Mouse (Mus musculus): ENCODE measurements around the gene Ntrk3.

Ntrk3 gene

DNA sequence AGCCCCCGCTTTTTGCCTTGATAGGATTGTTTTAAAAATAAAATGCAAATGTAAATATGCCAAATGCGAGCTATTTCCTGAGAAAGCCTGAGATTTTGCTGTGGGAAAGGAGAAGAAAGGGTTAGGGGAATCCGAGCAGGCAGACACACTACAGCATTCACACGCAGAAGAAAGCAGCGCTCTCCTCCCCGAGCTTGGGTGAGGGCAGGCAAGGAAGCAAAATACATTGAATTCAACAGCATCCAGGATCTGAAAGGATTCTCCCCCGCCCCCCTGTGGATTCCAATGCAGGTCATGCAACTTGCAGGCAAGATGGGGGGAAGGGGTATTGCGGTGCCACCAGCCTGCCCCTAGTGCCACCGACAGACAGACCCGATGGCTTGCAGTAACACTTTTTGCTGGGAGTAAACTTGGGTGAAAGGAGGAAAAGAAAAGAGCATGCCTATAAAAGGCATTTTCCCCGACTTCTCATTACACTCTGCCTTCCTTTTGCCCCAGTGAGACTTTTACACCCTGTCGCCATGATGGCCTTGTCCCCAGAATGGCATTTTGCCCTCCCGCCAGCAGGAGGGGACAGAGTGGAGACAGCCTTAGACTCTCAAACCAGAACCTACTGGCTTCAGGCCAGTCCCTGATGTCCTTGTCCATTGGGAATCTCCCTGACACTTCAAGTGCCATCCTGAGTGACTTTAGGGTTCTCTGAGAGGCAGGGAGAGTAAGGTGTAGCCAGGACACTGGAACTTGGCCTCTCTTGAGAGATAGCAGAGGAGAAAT, 158.2 kb downstream of the Ntrk3 start:
- DNase-seq (ENCODE audit: low read depth): no peak

DNA sequence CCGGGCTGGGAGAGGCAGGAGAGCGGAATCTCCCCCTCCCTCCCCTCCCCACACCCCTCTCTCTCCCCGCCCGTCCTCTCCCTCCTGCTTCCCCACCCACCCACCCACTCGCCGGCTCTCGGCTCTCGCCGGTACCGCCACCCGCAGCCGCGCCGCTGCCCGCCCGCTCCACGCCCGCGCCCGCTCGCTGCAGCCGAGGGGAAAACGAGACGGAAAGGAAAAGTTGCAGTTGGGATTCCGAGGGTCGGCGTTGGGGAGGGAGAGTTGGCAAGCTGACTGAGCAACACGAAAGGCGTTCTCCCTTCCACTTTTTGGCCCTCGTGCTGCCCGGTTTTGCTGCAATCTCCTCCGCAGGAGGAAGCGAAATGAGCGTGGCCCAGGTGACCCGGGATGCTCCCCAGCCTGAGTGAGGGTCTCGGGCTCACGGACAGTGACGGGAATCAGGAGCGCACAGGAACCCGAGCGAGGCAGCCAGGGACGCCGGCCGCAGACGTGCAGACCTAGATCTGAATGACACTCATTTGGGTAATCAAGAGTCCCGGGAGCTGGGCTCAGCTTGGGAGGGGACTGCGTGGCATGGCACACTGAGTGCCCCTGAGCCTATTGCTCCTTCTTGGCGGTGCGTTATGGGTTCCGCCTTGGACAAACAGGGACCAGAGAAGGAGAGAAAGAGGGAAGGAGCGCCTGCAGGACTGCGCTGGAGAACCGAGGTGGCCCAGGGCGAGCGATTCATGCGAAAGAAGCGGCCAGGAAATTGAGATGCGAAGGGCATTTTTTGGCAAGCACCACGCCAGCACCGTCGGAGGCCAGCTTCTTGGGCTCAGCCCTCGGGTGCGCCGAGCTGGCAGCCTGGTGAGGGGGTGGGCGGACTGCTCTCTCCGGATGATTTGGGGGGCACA, 159.1 kb downstream of the Ntrk3 start:
- DNase-seq (ENCODE audit: low read depth): no peak

DNA sequence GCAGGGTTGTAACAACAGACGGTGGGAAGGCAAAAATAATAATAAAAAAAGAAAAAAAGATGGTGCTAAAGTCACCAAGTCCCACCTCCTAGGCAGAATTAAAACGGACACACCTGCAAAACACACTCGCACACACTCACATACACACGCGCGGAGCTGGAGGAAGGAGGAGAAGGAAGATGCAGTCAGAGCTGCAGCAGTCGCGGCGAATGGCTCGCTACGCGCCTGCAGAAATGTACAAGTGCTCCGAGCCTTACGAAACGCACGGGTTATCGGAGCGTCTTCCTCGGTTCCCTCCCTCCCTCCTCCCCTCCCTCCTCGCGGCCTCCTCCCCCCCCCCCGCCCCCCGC, 159.7 kb downstream of the Ntrk3 start:
- DNase-seq (ENCODE audit: low read depth): no peak

DNA sequence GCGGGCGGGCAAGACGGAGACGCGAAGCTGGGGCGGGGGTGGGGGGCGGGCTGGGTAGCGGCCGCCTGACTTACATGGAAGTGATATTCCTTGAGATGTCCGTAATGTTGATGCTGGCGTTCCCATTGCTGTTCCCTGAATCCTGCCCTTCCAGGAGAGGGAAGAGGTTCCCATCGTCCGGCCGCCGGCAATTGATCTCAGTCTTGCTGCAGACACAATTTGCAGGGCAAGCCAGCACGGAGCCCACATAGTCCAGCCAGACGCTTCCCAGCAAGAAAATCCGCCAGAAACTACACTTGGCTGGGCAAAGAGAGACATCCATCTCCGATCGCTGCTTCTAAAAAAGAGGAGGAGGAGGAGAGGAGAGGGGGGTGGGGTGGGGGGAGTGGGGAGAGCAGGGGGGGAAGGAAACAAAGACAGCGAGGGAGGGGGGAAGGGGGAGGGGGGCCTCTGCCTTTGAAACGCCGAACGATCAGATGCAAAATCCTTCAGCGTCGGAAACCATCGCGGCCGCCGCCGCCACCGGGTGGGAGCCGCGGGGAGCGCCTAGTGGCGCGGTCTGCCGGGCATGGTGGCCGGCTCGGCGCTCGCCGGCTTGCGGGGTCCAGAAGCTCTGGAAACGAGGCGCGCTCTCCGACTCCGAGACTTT, 160.2 kb downstream of the Ntrk3 start:
- no peak for DNase-seq (ENCODE audit: low read depth)

DNA sequence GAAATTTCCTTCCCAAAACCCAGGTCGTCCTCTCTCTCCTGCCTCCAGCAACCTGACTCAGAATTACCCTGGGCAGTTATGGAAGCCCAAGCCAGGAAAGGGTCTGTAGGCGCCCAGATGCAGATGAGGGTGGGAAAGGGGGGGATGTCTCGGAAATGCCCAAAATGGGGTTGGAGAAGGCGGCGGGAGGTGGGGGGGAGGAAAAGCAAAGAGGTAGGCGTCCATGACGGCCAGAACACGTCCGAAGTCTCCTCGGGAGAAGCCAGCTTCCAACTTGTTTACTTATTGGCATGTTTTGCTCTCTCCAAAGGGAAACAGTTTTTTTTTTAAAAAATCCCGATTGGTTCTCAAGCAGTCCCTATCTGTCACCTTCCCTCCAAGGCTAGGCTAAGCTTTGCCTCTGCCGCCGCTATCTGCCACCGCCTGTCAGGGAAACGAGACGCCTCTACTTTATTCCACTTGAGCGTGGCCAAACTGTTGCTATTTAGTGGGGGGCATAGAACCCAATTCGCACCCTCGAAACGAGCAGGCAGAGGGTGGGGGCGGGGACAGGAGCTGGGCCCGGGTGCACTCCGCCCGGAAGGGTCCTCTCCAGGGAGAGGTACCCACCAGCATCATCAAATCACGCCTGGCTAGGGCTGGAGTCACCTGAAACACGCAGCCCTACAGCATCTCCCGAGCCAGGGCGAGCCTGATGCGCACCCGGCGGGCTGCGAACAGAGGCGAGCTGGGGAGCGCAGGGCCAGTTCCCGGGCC, 160.9 kb downstream of the Ntrk3 start:
- DNase-seq (ENCODE audit: low read depth): no peak

DNA sequence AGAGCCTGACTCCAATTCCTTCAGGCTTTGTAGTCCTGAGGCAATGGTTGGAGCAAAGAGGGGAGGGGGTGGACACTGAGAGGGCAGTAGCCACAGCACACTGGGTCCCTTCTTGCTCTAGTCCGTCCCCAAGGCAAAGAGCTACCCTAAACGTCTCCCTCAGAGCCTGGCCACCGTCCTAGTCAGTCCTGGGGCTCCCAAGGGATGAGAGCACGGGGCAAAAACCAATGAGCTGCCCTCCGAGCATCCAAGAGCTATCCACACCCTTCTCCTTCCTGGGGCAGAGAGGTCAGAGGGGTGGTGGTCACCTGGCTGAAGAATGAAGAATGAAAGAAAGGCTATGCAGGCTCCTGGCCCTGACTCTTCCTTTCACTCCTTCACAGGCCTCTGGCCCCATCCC, 161.6 kb downstream of the Ntrk3 start:
- no peak for DNase-seq (ENCODE audit: low read depth)

DNA sequence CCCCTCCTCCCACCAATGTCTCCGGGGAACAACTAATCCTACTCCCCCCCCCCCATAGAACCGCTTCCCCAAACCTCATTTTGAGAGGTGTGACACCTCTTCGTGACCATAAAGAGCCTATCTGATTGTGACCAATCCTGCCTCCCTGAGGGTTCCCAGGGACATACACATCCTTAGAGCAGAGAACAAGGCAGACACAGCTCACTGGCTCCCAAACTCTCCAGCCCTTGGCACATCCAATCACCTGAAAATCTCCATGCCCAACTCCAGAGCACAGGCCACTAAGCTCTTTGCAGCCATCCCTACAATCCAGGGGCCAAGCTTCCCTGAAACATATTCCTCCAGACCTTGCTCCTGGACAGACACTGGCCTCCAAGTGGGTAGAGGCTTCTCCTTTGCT, 162.3 kb downstream of the Ntrk3 start:
- DNase-seq (ENCODE audit: low read depth): no peak

DNA sequence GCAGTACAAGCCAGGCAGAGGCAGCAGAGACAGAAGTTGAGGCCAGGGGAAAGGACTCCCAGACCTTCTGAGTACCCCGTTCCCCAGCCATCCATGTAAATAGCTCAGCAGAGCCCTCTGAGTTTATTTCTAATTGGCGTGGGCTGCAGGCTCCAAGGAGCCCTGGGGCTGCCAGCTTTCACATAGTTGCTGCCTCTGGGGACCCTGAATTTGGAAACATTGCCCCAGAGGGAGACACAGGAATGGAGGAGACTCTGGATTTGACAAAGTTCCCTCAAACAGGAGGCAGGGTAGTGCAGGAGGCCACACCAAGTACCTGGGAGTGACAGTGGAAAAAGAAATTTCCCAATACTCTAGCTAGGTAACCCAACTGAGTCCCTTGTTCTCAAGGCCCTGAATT, 166.6 kb downstream of the Ntrk3 start:
- DNase-seq (ENCODE audit: low read depth): no peak

DNA sequence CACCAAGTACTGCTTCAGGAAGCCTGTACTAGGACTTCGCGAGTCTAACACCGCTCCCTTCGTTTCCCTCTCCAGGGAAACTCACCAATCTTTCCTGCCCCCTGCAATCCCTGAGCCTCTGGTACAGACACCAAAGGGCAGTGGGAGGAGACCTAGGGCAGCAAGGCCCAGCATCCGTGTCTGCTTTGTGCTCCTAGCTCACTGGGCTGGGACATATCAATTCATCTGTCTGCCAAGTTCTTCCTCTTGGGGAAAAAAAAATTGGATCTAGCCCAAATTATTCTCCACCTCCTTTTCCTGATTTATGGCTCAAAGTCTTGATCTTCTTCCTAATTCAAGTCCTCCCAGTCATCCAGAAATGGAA, 168.6 kb downstream of the Ntrk3 start:
- DNase-seq (ENCODE audit: low read depth): no peak

DNA sequence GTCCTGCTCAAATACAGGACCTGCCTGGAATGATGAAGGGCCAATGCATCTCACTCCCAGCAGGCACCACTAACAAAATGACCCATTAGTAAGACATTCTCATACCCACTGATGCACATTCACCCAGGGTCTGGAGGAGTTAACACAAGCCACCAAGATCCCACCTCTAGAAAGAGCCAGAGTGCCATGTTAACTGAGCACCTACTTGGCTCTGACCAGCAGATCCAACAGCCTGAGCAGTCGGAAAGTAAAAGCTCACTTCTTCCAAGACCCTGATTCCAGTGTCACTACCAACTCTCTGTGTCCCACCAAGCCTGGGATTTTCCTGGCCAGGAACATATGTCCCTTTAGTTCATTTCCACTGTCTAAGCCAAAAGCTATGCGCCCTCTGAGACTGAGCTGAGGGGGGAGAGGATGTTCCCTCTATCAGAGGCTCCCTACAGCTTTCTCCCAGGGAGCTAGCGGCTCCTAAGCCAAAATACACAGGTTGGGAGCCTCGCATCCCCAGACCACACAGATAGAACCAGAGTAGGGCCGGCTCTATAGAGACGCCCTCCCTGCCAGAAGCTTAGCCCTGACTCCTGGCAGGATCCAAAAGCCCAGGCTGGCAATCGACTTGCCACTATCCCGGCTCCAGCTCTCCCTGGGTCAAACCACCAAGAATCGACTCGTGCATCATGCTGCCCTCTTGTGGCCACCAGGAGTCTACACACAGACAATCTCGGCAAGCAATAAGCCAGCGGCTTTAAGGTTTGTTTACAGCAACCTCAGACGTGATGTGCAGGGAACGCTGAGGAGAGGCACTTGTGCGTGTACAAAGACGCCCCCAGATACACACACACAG, 169.2 kb downstream of the Ntrk3 start:
- DNase-seq (ENCODE audit: low read depth): peak; percentile 80

DNA sequence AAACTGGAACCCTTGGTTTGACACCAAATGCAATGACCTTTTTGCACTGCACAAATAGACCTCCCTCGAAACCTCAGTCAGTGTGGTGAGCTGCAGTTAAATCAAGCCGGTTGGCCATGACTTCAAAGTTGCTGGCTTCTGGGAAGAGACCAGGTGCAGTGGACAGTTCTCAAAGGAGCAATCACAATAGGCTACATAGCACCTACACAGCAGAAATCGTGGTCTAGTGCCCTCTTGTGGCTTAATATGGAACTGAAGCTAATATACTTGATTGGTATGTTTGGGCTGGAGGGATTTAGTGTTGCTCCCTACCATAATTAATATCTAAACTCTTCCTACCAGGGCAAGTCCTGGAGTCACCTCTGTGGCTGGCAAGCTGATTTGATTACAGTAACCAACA, 171.2 kb downstream of the Ntrk3 start:
- peak; percentile 56 for DNase-seq (ENCODE audit: low read depth)

DNA sequence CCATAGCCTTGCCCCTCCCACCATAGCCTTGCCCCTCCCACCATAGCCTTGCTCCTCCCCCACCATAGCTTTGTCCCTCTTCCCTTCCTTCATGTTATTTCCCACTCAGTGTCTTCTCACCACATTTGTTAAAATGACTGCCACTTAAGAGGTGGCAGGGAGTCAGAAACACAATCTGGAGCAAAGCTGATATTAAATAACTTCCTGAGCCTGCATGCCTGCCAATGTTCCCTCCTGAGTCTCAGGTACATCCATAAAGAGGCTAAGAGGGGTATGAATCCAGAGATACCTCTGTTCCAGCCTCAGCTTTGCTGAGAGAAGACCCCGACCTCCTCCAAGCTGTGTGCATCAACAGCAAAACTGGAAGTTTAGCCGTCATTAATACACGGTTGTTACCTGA, 172.4 kb downstream of the Ntrk3 start:
- no peak for DNase-seq (ENCODE audit: low read depth)

DNA sequence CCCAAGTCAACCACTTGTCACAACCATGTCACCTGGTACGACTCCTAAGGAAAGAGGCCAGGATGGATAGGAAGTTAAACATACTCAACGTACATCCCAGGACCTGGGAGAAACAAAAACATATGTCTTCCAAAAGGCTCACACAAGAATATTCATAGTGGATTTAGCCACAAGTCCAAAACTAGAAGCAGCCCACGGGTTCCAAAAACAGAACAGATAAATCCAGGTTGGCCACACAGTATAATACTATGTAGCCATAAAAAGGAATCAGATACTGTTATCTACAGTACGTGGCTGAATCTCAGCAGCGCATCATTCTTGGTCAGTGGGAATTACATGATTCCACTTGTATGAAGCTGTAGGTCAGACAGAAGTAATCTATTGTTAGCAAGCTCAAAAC, 179.3 kb downstream of the Ntrk3 start:
- no peak for DNase-seq (ENCODE audit: low read depth)

DNA sequence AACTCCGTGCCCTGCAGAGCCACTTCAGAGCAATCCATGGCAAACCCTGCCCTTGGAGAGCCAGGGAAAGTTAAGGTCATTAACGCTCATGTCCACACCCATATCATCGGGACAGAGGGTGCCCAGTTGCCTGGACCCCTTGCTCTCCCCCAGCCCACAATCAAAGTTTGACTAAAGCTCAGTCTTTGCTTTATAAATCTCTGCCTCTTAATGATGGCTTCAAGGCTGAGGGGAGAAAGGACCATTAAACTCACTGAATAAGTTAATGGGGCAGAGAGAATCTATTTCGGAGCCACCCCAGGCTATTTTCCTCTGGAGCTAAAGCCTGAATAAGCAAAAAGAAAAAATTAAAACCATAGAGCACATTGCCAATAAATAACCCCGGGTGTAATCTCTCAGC, 182.3 kb downstream of the Ntrk3 start:
- DNase-seq (ENCODE audit: low read depth): no peak

DNA sequence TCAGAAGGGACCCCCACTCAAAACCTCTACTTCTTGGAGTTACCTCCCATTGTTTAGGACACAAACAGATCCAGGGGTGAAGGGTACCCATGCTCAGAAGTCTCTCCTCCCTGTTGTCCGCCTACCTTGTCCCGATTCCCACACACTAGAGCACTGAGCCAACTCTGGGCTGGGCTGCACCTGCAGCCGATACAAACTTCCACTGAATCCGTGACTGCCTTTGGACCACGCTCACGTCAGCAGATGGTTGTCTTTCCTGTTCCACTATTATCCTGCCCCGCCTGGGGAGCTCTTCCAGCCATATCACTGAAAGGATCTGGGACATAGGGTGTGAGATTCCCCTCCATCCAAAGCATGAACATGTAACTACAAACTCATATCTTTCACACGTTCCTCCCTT, 188.4 kb downstream of the Ntrk3 start:
- no peak for DNase-seq (ENCODE audit: low read depth)

DNA sequence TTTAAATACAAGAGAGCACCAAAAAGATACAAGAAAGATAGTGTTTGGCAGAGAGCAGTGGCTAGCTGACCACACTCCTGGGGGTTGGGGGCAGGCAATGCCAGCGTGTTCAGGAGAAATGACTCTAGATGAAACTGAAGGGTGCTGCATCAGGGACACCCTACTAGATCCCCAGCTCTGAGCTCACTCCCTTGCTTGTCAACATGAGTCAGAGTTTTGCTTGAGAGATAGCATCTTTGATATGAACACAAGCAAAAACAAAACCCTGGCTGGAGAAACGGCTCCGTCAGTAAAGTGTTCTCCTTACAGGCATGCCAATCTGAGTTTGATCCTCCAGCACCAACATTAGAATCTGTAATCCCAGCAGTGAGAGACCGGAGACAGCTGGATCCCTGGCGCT, 189.1 kb downstream of the Ntrk3 start:
- no peak for DNase-seq (ENCODE audit: low read depth)

DNA sequence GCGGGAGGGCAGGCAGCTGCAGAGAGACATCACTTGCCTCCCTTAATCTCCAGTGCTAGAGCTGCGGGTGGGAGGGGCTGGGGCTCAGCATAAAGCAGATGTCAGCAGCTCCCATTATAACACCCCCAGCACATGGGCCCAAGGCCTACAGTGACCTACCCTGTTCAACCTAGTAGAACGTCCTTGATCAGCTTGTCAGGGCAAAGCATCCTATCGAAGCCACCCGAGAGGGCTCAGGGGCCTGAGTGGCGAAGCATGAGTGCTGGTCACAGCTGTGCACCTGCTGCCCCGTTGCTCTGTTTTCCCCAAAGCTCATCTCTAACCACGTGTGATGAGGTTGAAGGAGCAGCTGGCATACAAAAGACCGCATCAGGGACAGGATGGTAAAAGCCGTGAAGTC, 191.3 kb downstream of the Ntrk3 start:
- no peak for DNase-seq (ENCODE audit: low read depth)

DNA sequence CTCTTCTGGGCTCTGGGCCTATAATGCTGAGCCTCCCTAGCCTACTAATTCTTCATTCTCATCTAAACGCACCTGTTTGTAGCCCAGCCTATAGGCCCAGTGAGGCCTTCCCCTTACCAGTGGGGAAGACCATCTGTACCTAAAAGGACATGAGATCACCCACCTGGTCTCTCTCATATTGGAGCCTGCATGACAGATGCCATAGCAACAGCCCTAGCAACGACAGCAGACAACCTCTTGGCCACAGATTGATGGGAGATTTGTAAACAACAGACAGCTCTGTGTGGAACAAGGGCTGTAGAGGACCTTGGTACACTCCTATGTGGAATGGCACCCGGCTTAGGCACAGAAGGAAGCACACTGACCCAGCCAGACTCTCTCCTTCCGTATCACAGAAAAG, 195.3 kb downstream of the Ntrk3 start:
- DNase-seq (ENCODE audit: low read depth): no peak

DNA sequence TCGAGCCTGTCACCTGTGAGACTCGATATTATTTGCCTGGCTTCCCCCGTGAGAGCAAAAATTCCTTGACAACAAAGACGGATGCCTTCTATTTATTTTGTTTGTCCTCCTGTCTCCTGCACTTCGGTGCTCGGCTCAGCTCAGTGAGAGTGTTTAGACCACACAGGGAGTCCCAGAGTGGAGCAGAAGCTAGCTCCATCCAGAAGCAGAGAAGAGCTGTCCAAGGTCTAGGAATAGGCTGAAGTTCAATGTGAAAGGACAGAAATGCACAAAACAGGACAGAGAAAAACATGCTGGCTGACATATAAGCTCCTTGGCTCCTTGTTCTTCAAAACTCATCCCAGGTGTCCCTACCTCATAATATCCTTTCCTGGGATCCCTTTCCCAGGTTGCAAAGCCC, 207.5 kb downstream of the Ntrk3 start:
- no peak for DNase-seq (ENCODE audit: low read depth)

DNA sequence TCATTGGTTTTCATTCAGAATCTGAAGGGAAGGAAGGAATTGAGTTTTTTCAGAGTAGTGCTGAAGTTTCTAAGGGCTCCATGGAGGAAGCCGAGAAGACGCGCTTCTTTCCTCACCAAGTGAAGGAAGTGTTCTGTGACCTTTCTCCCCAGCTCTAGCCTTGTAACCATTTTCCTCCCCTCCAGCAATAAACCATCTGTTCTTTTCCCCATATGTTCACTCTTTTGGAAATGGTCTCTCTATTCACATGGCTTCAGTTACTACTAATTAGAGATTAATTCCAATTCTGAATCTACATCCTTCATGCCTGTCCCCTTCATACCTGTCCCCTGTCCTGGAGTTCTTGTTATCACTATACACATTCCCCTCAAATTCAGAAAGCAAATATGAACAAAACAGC, 209.8 kb downstream of the Ntrk3 start:
- DNase-seq (ENCODE audit: low read depth): no peak

DNA sequence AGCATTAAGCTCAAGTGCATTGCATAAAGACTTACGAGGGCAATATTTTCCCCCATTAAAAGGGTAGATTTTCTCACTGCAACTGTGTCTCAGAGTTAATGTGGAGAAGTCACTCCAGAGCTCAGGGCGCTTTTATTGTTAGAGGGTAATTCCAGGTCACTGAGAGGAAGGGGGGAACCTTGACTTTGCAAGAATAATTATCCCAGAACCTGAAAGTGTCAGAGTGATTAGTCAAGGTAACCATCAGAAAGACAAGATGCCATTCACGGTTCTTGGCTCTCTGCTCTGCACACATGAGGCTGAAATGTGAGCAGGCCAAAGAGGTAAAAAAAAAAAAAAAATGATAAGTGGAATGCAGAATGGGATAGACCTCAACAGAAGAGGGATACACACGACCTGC, 210.2 kb downstream of the Ntrk3 start:
- DNase-seq (ENCODE audit: low read depth): no peak

Data from NIH3T3 (cell line).